35 mouse cellular contexts compared by ENCODE assay signal in genomic region chr19:42928271-42928670, GRCm38 (mm10).
"Had no signal": no experiment of that assay in that cellular context is flagged by ENCODE, and none has a peak within 500 bp of the region (broad histone marks: within the 10 kb centered on the region; RNA-seq: fewer than 3 reads in every experiment).

No protein-coding gene starts in this region.

- H3K36me3 ChIP-seq: heart, embryonic 12.5 days; heart, embryonic 13.5 days; heart, embryonic 15.5 days; hindbrain, embryonic 10.5 days; hindbrain, embryonic 12.5 days; hindbrain, embryonic 13.5 days; hindbrain, embryonic 15.5 days; intestine, embryonic 15.5 days; kidney, embryonic 15.5 days had no signal

- H3K4me2 ChIP-seq: heart, embryonic 11.5 days; heart, embryonic 12.5 days; heart, embryonic 13.5 days; heart, embryonic 15.5 days; hindbrain, embryonic 12.5 days; hindbrain, embryonic 13.5 days; hindbrain, embryonic 14.5 days; hindbrain, embryonic 15.5 days; intestine, embryonic 15.5 days; kidney, embryonic 15.5 days had no signal

- H3K9me3 ChIP-seq: heart, embryonic 12.5 days; heart, embryonic 13.5 days; heart, embryonic 15.5 days; hindbrain, embryonic 10.5 days; hindbrain, embryonic 12.5 days; hindbrain, embryonic 13.5 days; hindbrain, embryonic 15.5 days; intestine, embryonic 15.5 days; kidney, embryonic 15.5 days had no signal

- H3K9ac ChIP-seq: heart, embryonic 12.5 days; heart, embryonic 13.5 days; heart, embryonic 15.5 days; hindbrain, embryonic 12.5 days; hindbrain, embryonic 13.5 days; hindbrain, embryonic 14.5 days; hindbrain, embryonic 15.5 days; intestine, embryonic 15.5 days; kidney, embryonic 15.5 days had no signal

- ATAC-seq: hindbrain, embryonic 16.5 days; hindbrain, postnatal 0 days; inflammation-experienced regulatory T-cells, adult 6 months; intestine, embryonic 15.5 days; intestine, embryonic 16.5 days; intestine, postnatal 0 days had no signal

- DNase-seq: heart, postnatal 10 days; heart, postnatal 14 days; heart, postnatal 36 days; heart, postnatal 4 days; kidney, adult 11 months; kidney, adult 18-20 months; kidney, adult 2 months; kidney, adult 8-10 months; kidney, adult 9 months; kidney, postnatal 10 days; kidney, postnatal 14 days; kidney, postnatal 25 days; kidney, postnatal 36 days; kidney, postnatal 4 days; layer of hippocampus, adult 9-11 months; layer of hippocampus, postnatal 36 days had no signal

- H3K4me1 ChIP-seq: heart, embryonic 15.5 days; hindbrain, embryonic 10.5 days; hindbrain, embryonic 12.5 days; hindbrain, embryonic 13.5 days; hindbrain, embryonic 15.5 days; intestine, embryonic 15.5 days; kidney, embryonic 15.5 days had no signal

- H3K27ac ChIP-seq: heart, embryonic 13.5 days; heart, embryonic 15.5 days; hindbrain, embryonic 10.5 days; hindbrain, embryonic 12.5 days; hindbrain, embryonic 13.5 days; hindbrain, embryonic 14.5 days; hindbrain, embryonic 15.5 days; hindbrain, postnatal 0 days; intestine, embryonic 15.5 days; kidney, embryonic 15.5 days; kidney, postnatal 0 days; layer of hippocampus, adult 2 months; left cerebral cortex, adult 2 months had no signal

- H3K27me3 ChIP-seq: heart, embryonic 12.5 days; heart, embryonic 13.5 days; heart, embryonic 15.5 days; hindbrain, embryonic 12.5 days; hindbrain, embryonic 13.5 days; hindbrain, embryonic 15.5 days; intestine, embryonic 15.5 days; kidney, embryonic 15.5 days had no signal

- H3K4me3 ChIP-seq: heart, embryonic 12.5 days; heart, embryonic 13.5 days; heart, embryonic 15.5 days; hindbrain, embryonic 10.5 days; hindbrain, embryonic 12.5 days; hindbrain, embryonic 13.5 days; hindbrain, embryonic 15.5 days; intestine, embryonic 15.5 days; kidney, embryonic 15.5 days; layer of hippocampus, adult 2 months; left cerebral cortex, adult 2 months had no signal
